Mouse (Mus musculus) large intestine, adult 2 months (tissue): ENCODE results near the gene Bmp8b. TPM values are rescaled to one million over a fixed set of nuclear protein-coding genes. Genes with fewer than 3 reads are reported as not detected.
A peak's percentile ranks its signal among the peaks of the same experiment; 100 is the strongest.
"Not testable (repeated sequence)": the region's sequence is repeated elsewhere in the genome, so short reads cannot be mapped to it uniquely, and the experiment has no call there.

Source experiments
- DNase-seq: peaks from one replicate; pipeline ENCODE4 v3.0.0-alpha.2; 2012; ENCODE audit warnings: low read depth, low spot score
- WGBS: fragments of 180-500 bp; shearing (Covaris S2); methylation state at CpG from one replicate; pipeline ENCODE4 v1.1.7; 2018; 5-methylcytosine and 5-hydroxymethylcytosine counted together
- polyA plus RNA-seq: library from polyadenylated mRNA; depleted of rRNA; stranded (reverse); fragments of >200 nt; gene quantifications from 2 replicates; pipeline ENCODE4 v1.2.3, GENCODE M21; 2012

The Bmp8b gene
- polyA plus RNA-seq, 1 experiment, result 4.0 TPM

DNA sequence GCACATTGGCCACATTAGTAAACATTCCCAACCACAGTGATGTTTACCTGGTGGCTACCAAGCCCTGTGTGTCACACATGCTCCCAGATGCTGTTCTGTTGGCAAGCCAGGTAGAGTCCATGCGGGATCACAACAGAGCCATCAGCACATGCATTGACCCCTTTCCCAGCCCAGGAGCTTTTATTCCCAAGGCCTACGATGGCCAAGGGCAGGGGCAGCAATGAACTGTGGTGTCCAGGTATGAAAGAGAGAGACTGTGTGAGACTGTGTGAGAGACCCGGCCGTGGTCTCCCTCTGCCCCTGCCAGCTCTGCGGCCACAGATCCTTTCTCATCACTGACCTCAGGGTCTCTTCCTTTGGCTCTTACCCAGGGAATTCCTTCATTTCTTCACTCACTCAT lies 3.1 kb downstream of the Bmp8b start:
- no peak for DNase-seq
- WGBS, result 90% methylated on average over 5 of the region's 5 CpGs

DNA sequence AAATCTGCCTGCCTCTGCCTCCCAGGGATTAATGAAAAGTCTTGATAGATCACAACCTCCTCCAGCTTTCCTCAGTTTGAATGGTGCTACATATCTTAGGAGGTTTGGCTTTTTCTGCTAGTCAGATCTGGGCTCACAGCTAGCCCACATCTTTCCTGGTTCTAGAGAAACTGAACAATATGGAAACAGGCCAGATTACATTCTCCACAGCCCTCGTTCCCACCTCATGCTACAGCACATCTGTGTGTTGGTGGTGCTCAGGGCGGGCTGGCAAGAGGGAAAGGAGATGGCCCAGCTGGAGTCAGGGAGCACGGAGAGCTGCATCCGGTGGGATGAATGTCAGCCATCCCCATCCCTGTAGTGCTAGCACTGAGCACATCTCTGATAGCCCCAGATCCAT lies 5.8 kb downstream of the Bmp8b start:
- 84% methylated on average over 4 of the region's 4 CpGs for WGBS
- DNase-seq, result no peak

DNA sequence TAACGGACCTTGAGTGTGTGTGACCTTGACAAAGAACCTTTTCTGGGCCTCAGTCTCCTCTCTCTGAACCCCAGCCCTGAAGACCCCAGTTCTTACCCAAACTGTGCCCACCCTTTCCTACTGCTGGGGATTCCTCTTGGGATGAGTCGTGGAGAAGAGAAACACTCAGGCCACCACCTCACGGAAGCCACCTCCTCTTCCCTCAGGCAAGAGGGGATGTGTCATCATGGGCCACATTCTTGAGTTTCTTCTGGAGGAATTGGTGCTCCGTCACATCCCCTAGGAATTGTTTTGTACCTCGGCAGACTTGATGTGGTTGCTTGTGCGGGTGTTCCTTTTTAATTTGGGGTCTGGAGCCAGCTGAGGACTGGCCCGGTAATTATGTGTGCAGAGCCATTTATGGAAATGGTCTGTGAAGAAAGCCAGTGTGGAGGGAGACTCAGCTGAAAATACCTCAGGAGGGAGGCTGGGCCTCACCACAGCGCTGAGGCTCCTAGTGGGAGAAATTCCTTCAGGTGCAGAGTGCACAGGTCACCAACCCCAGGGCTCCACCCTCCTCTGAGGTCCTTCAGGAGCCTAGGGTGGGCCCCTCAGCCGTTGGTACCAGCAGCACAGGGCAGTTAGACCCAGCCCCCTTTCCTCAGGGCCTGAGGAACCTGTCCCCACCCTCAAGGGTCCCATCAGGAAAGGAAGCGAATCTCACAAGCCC lies 6.5 kb downstream of the Bmp8b start:
- 61% methylated on average over 10 of the region's 10 CpGs for WGBS

DNA sequence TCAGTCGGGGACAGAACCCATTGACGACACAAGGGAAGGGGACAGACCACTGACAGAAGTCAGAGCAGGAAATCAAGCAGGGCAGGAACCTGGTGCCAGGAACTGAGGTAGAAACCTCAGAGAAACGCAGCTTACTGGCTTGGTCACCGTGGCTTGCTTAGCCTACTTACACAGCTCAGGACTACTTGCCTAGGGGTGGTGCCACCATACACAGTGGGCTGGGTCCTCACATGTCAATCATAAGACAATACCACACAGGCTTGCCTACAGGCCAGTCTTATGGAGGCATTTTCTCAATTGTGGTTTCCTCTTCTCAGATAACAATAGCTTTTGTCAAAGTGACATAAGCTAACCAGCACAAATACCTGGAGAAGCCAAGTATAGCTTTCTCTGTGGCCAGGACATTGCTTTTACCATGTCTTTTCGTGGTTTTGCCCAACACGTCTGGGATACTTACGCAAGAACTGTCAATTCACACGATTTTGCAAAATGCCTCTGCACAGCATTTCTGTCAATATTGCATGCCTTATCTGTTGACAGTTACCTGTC lies 7.3 kb downstream of the Bmp8b start:
- WGBS, result 61% methylated on average over 8 of the region's 8 CpGs
- no peak for DNase-seq

More for the DNA sequence above, 6.5 kb downstream of the Bmp8b start:
- DNase-seq, result not testable (repeated sequence)

DNA sequence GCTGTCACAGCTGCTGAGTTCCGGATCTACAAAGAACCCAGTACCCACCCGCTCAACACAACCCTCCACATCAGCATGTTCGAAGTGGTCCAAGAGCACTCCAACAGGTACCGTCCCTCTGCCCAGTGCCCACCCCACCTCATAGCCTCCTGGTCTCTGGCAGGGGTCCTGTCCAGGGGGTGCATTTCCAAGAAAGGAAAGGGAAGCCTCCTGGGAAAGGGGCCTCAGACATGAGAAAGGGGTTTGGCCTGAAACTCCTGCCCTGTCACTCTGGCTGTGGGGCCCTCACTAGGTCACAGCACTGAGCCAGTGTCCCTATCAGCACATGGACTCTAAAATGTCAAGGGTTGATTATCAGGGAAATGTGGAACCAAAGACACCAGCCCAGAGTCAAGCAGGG lies 9.7 kb downstream of the Bmp8b start:
- 94% methylated on average over 4 of the region's 4 CpGs for WGBS
- not testable (repeated sequence) for DNase-seq

DNA sequence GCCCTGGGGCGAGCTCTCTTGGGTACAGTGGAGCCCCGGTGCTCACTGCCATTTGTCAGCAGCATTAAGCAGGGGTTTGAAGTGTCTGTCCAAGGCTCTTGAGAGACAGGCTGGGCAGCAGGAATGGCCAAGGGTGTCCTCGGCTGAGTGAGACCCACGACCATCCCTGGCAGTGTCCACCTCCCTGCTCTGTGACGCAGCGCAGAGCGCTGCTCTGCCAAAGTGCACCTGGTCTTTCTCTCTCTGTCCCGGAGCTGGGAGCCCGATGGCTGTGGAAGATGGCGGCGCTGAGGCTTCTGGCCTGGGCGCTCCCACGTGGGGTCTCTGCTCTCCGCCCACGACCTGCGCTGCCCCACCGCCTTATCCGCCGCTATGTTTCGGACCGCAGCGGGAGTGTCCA lies 11.0 kb downstream of the Bmp8b start, which contains the start of gene Oxct2b:
Oxct2b (plus strand) TSS at position 256 of the 400 bp plus-strand sequence.
- no peak for DNase-seq
- WGBS, result 12% methylated on average over 22 of the region's 22 CpGs

DNA sequence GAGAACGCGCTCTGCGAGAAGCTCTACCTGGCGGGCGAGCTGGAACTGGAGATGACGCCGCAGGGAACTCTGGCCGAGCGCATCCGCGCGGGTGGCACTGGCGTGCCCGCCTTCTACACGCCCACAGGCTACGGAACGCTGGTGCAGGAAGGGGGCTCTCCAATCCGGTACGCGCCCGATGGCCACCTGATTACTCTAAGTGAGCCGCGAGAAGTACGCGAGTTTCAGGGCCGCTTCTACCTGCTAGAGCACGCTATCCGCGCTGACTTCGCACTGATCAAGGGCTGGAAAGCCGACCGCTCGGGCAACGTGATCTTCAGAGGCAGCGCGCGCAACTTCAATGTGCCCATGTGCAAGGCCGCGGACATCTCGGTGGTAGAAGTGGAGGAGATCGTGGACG lies 11.7 kb downstream of the Bmp8b start:
- WGBS, result 23% methylated on average over 37 of the region's 42 CpGs
- not testable (repeated sequence) for DNase-seq

DNA sequence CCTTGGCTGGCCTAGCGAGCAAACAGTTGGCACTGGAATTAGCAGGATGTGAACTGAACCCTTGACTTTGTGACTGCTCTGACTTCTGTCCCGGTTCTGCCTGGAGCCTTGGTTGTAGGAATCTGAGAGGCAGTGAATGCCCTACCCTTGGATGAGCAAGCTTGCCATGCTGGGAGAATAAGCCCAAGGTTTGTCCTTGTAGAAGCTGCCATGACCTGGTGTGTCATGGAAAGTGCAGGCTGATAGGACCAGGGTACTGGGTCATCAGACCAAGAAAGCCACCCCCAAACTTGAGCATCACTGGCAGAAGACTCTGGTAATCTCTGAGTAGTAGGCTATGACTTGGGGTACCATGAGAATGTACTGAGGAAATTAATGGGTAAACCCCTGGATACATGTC lies 16.3 kb downstream of the Bmp8b start:
- DNase-seq, result no peak
- WGBS, result 84% methylated on average over 2 of the region's 2 CpGs

GRCm38 (mm10) chr4:123126626-123127025 lies 21.7 kb downstream of the Bmp8b start:
- no peak for DNase-seq
- WGBS, result 89% methylated on average over 7 of the region's 7 CpGs

- 91% methylated on average over 4 of the region's 4 CpGs for WGBS
- DNase-seq, result no peak
Measured at GRCm38 (mm10) chr4:123127051-123127450, 22.1 kb downstream of the Bmp8b start.

DNA sequence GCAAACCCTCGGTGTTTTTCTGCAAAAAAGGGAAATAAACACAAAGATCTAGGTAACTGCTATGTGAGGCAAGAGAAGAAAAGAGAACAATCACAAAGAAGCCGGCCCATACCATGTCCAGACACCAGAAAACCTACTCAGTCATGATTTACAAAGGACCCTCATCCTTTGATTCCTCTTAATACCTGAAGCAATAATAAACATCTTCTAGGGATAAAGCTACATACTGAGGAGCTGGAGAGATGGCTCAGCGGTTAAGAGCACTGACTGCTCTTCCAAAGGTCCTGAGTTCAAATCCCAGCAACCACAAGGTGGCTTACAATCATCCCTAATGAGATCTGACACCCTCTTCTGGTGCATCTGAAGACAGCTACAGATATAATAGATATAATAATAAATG lies 32.6 kb downstream of the Bmp8b start:
- 76% methylated on average over 3 of the region's 3 CpGs for WGBS
- no peak for DNase-seq

GRCm38 (mm10) chr4:123139513-123140154 lies 34.7 kb downstream of the Bmp8b start, which contains the start of gene Ppie:
Gene Ppie (minus strand): TSS chr4:123139951.
- DNase-seq, result peak; percentile 70
- under 1% methylated on average over 34 of the region's 34 CpGs for WGBS

- WGBS, result 75% methylated on average over 5 of the region's 5 CpGs
- DNase-seq, result no peak
Measured at GRCm38 (mm10) chr4:123147446-123148150, 42.6 kb downstream of the Bmp8b start.

GRCm38 (mm10) chr4:123152003-123152402 lies 47.0 kb downstream of the Bmp8b start:
- DNase-seq, result no peak
- 91% methylated on average over 4 of the region's 4 CpGs for WGBS

DNA sequence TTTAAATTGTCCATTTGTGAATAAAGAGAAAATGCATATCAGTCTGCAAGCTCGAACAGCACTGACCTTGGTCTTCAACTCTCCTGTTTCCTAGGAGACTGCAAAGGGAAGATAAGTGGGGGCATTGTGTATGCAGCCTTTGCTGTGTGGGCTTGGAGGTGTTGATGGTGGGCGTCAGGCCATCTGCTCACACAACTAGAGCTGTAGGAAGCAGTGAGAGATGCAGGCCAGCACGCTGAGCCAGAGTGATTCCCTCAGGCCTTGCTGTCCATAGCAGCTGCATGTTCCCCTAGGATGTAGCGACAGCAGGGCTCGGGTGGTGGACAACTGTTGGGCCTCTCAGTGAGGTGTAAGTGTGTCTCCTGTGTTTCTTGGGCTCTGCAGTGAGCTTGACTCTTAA lies 48.0 kb downstream of the Bmp8b start:
- DNase-seq, result no peak
- WGBS, result 80% methylated on average over 5 of the region's 5 CpGs

DNA sequence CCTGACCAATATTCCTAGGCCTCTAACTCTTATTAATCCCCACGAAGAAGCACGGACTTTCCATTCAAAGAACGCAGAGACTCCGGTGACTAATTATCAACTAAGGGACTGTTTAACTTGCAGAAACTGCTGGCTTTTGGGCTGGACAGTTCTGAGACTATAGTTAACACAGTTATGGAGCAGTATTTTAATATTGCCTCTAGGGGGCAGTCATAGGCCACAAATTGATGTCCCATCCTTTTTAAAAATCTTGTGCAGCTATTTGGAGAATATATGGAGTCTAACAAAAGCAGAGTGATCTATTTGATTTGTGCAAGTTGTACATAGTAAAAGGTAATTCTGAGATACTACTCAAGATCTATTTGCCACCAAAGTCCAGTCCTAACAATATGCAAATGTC lies 50.0 kb downstream of the Bmp8b start:
- DNase-seq, result peak; percentile 45
- WGBS, result 6% methylated on average over 4 of the region's 4 CpGs

GRCm38 (mm10) chr4:123155427-123155826 lies 50.5 kb downstream of the Bmp8b start:
- DNase-seq, result peak; percentile 40
- 24% methylated on average over 2 of the region's 2 CpGs for WGBS

- no peak for DNase-seq
Measured at GRCm38 (mm10) chr4:123155840-123156239, 50.9 kb downstream of the Bmp8b start.

- WGBS, result 76% methylated on average over 6 of the region's 6 CpGs
- no peak for DNase-seq
Measured at GRCm38 (mm10) chr4:123160571-123160970, 55.6 kb downstream of the Bmp8b start.

GRCm38 (mm10) chr4:123161251-123161650 lies 56.3 kb downstream of the Bmp8b start:
- DNase-seq, result not testable (repeated sequence)
- 57% methylated on average over 3 of the region's 3 CpGs for WGBS
